7 mouse cellular contexts compared by ENCODE assay signal in genomic region chr1:153035328-153035944, GRCm38 (mm10).
A peak's percentile ranks its signal among the peaks of the same experiment; 100 is the strongest.
DNase-seq lines count a peak whose midpoint lies in the region; ATAC-seq and TF ChIP-seq lines count a peak whose summit lies in the region.

No protein-coding gene starts in this region.

- dilution Hi-C loops in CH12.LX (cut with MboI; ENCODE audit: extremely low pct_ligation_motif_present, extremely low pct_unique_long_range_greater_than_20kb, low sequenced_read_pairs) = no loop called here

- H3K4me1 ChIP-seq in CH12.LX (ENCODE audit: control insufficient read depth in 1 of 2, insufficient read depth in 2 of 2) = no peaks in the 10 kb centered on the region

- H3K9me3 ChIP-seq in CH12.LX (replicated peaks; ENCODE audit: low read length) = no peaks in the 10 kb centered on the region

- peak; percentile 74 for ATAC-seq in common myeloid progenitor, adult 5-6 weeks (replicated peaks; ENCODE audit: low read depth, poor library complexity, severe bottlenecking)

- peak; percentile 25 for TF ChIP-seq RAD21 in CH12.LX (IDR thresholded peaks at IDR 0.05; ENCODE audit: low read depth, low read length)

- DNase-seq in CH12.LX (ENCODE audit: extremely low read depth) (peak; percentile 31), R1 (ENCODE audit: low read depth, low spot score) (peak; percentile 82)
- peak; percentile 63 for DNase-seq in gastrocnemius, postnatal 10 days
- DNase-seq in layer of hippocampus, adult 18-20 months (ENCODE audit: low spot score in 2 of 2) = peak; percentile 59 to 85
- DNase-seq in lung, postnatal 10 days = peak; percentile 84
- DNase-seq in right cerebral cortex, adult 2 months (ENCODE audit: low spot score in 2 of 2) = peak; percentile 86 to 87

- H3K27ac ChIP-seq in CH12.LX (ENCODE audit: insufficient read depth, low read depth) = no peak overlapping the region

- TF ChIP-seq EP300 in CH12.LX (IDR thresholded peaks at IDR 0.05; ENCODE audit: low read length) = no peak

- peak; percentile 65 to 79 for TF ChIP-seq CTCF in CH12.LX (conservative IDR thresholded peaks at IDR 0.05 in 1 of 2, IDR thresholded peaks at IDR 0.05 in 1 of 2; ENCODE audit: low read depth in 2 of 2, low read length in 2 of 2)

- no peak overlapping the region for H3K4me3 ChIP-seq in CH12.LX (replicated peaks in 1 of 3; ENCODE audit: low read depth in 2 of 3, low read length in 2 of 3, poor library complexity in 1 of 3)

- H3K79me2 ChIP-seq in CH12.LX (replicated peaks; ENCODE audit: control insufficient read depth, extremely low read depth, insufficient read depth, poor library complexity, severe bottlenecking) = no peaks in the 10 kb centered on the region

- no peak for TF ChIP-seq POLR2A in CH12.LX (IDR thresholded peaks at IDR 0.05; ENCODE audit: low read depth, low read length)

- H3K4me2 ChIP-seq in CH12.LX (ENCODE audit: insufficient read depth, low read depth, poor library complexity, severe bottlenecking) = no peak overlapping the region

- in situ Hi-C loops in CH12.LX (cut with MboI; ENCODE audit: low pct_ligation_motif_present, low pct_unique_long_range_greater_than_20kb, low sequenced_read_pairs) = loop anchor here (25.0 kb wide), 1 partner anchor 498 kb away; no protein-coding TSS in a partner anchor

- H3K9ac ChIP-seq in CH12.LX (ENCODE audit: insufficient read depth, low read depth) = no peak overlapping the region

- H3K36me3 ChIP-seq in CH12.LX (replicated peaks in 1 of 2; ENCODE audit: control insufficient read depth in 1 of 2, insufficient read depth in 1 of 2, low read length in 1 of 2) = no peaks in the 10 kb centered on the region

- H3K27me3 ChIP-seq in CH12.LX (replicated peaks) = no peaks in the 10 kb centered on the region

TF ChIP-seq in CH12.LX, 34 proteins besides CTCF, POLR2A, EP300 and RAD21:
- TF ChIP-seq HCFC1 (IDR thresholded peaks at IDR 0.05; ENCODE audit: low read depth, low read length) (no peak), NRF1 (IDR thresholded peaks at IDR 0.05; ENCODE audit: low read depth, low read length) (no peak), SMC3 (IDR thresholded peaks at IDR 0.05; ENCODE audit: low read depth, low read length) (peak; percentile 6; the same call in 1 of the 2 replicates), CHD1 (IDR thresholded peaks at IDR 0.05; ENCODE audit: low read depth, low read length) (no peak)

Comparison
In these comparisons a context has a peak if more than half of its experiments do, and no peak if none do; other contexts are left out.
1. DNase-seq: peak in every context shown above with its lines; median percentile 86 in right cerebral cortex, adult 2 months; 84 in lung, postnatal 10 days; 82 in R1; 72 in layer of hippocampus, adult 18-20 months; 63 in gastrocnemius, postnatal 10 days; 31 in CH12.LX.